Mouse (Mus musculus): ENCODE measurements around the gene Tpcn2.

The Tpcn2 gene

GRCm38 (mm10) chr7:145299562-145300320, 15.9 kb upstream of the Tpcn2 start:
- in situ Hi-C loops (cut with MboI, MseI) = no loop called here

GRCm38 (mm10) chr7:145298666-145299490, 15.1 kb upstream of the Tpcn2 start:
- in situ Hi-C loops (cut with MboI, MseI) = no loop called here

GRCm38 (mm10) chr7:145293859-145294258, 10.0 kb upstream of the Tpcn2 start:
- in situ Hi-C loops (cut with MboI, MseI) = no loop called here

- in situ Hi-C loops (cut with MboI, MseI) = no loop called here
These were observed 8.9 kb upstream of the Tpcn2 start for GRCm38 (mm10) chr7:145292726-145293125.

- in situ Hi-C loops (cut with MboI, MseI) = no loop called here
These were observed 8.0 kb upstream of the Tpcn2 start for GRCm38 (mm10) chr7:145291847-145292246.

GRCm38 (mm10) chr7:145289302-145289701, 5.5 kb upstream of the Tpcn2 start:
- in situ Hi-C loops (cut with MboI, MseI) = no loop called here

GRCm38 (mm10) chr7:145287410-145287809, 3.6 kb upstream of the Tpcn2 start:
- in situ Hi-C loops (cut with MboI, MseI) = no loop called here

- in situ Hi-C loops (cut with MboI, MseI) = no loop called here
These were observed 1.7 kb upstream of the Tpcn2 start for GRCm38 (mm10) chr7:145285476-145285875.

GRCm38 (mm10) chr7:145284293-145284692, 482 bp upstream of the Tpcn2 start:
- in situ Hi-C loops (cut with MboI, MseI) = no loop called here

- in situ Hi-C loops (cut with MboI, MseI) = no loop called here
These were observed 770 bp downstream of the Tpcn2 start for GRCm38 (mm10) chr7:145283041-145283440.

- in situ Hi-C loops (cut with MboI, MseI) = no loop called here
These were observed 2.4 kb downstream of the Tpcn2 start for GRCm38 (mm10) chr7:145281396-145281795.

GRCm38 (mm10) chr7:145275488-145275887, 8.3 kb downstream of the Tpcn2 start:
- in situ Hi-C loops (cut with MboI, MseI) = no loop called here

- in situ Hi-C loops (cut with MboI, MseI) = no loop called here
These were observed 12.9 kb downstream of the Tpcn2 start for GRCm38 (mm10) chr7:145270955-145271354.

- in situ Hi-C loops (cut with MboI, MseI) = no loop called here
These were observed 14.9 kb downstream of the Tpcn2 start for GRCm38 (mm10) chr7:145268890-145269289.

GRCm38 (mm10) chr7:145266011-145266410, 17.8 kb downstream of the Tpcn2 start:
- in situ Hi-C loops (cut with MboI, MseI) = no loop called here

- in situ Hi-C loops (cut with MboI, MseI) = no loop called here
These were observed 19.6 kb downstream of the Tpcn2 start for GRCm38 (mm10) chr7:145264202-145264601.

GRCm38 (mm10) chr7:145256092-145256491, 27.7 kb downstream of the Tpcn2 start:
- in situ Hi-C loops (cut with MboI, MseI) = loop anchor here (5.0 kb wide), 1 partner anchor 81 kb away; no protein-coding TSS in a partner anchor

- in situ Hi-C loops (cut with MboI, MseI) = no loop called here
These were observed 29.7 kb downstream of the Tpcn2 start for GRCm38 (mm10) chr7:145253986-145254630.

- in situ Hi-C loops (cut with MboI, MseI) = no loop called here
These were observed 30.9 kb downstream of the Tpcn2 start for GRCm38 (mm10) chr7:145252715-145253476.

- in situ Hi-C loops (cut with MboI, MseI) = no loop called here
These were observed 33.6 kb downstream of the Tpcn2 start for GRCm38 (mm10) chr7:145250225-145250624.

GRCm38 (mm10) chr7:145248911-145249310, 34.9 kb downstream of the Tpcn2 start:
- in situ Hi-C loops (cut with MboI, MseI) = no loop called here
